Mouse (Mus musculus): Measurements from ENCODE around the gene Ddx59. TPM values are rescaled to one million over a fixed set of nuclear protein-coding genes. Genes with fewer than 3 reads are reported as not detected.
A peak's percentile ranks its signal among the peaks of the same experiment; 100 is the strongest.

Gene Ddx59
- polyA plus RNA-seq (2012; rRNA removed): 2.2 and 3.5 TPM in 2 replicates
- polyA plus RNA-seq (2014; fragmentation: Nextera tagmentation; extraction: Ambion mirVana): 4.4 and 5.2 TPM in 2 replicates

- Histone ChIP-seq H3K36me3 (replicated peaks; ENCODE audit: control insufficient read depth, insufficient read depth, low read depth) (no peaks in the 10 kb centered on the region; the same call in 1 of the 2 replicates), H3K27ac (peak within 1 kb of the TSS; percentile 86), H3K4me3 (ENCODE audit: insufficient read depth in 1 of 2, low read depth in 2 of 2, low read length in 2 of 2) (peak within 1 kb of the TSS; percentile 68 to 93), H3K9ac (replicated peaks) (peak within 1 kb of the TSS; percentile 77), H3K4me2 (ENCODE audit: low read depth) (peak within 1 kb of the TSS; percentile 85), H3K27me3 (ENCODE audit: control insufficient read depth, insufficient read depth, low read length) (no peaks in the 10 kb centered on the region), H3K9me3 (ENCODE audit: control insufficient read depth, low read length) (no peaks in the 10 kb centered on the region), H3K4me1 (replicated peaks; ENCODE audit: control insufficient read depth in 2 of 2, insufficient read depth in 2 of 2, low read length in 1 of 2) (peaks cover 6 to 10% of the 10 kb centered on the region in 2 experiments)
- DNase-seq (ENCODE audit: low read depth in 3 of 3, low spot score in 3 of 3) (peak; percentile 80 to 87 (median 81)), ATAC-seq (ENCODE audit: insufficient read depth) (peak; percentile 99)
- WGBS (ENCODE audit: insufficient replicate concordance): 1% methylated on average over 78 of the region's 78 CpGs
- TF ChIP-seq EP300 (IDR thresholded peaks at IDR 0.05; ENCODE audit: low read depth): no peak
- no peak for TF ChIP-seq CTCF (IDR thresholded peaks at IDR 0.05; ENCODE audit: low read depth)
These were observed at the start of gene Ddx59 for GRCm38 (mm10) chr1:136414798-136415755. TSS of gene Ddx59 (plus strand) at chr1:136415271.

- peaks cover 2 to 7% of the 10 kb centered on the region in 2 experiments for H3K4me1 ChIP-seq (replicated peaks; ENCODE audit: control insufficient read depth in 2 of 2, insufficient read depth in 2 of 2, low read length in 1 of 2)
- 89% methylated on average over 3 of the region's 3 CpGs for WGBS (ENCODE audit: insufficient replicate concordance)
- H3K36me3 ChIP-seq (replicated peaks; ENCODE audit: control insufficient read depth, insufficient read depth, low read depth): no peaks in the 10 kb centered on the region
- H3K9me3 ChIP-seq (ENCODE audit: control insufficient read depth, low read length): no peaks in the 10 kb centered on the region
- TF ChIP-seq CTCF (IDR thresholded peaks at IDR 0.05; ENCODE audit: low read depth): no peak
- no peak for TF ChIP-seq EP300 (IDR thresholded peaks at IDR 0.05; ENCODE audit: low read depth)
- H3K4me2 ChIP-seq (ENCODE audit: low read depth): no peak overlapping the region
- H3K27me3 ChIP-seq (ENCODE audit: control insufficient read depth, insufficient read depth, low read length): no peaks in the 10 kb centered on the region
- no peak overlapping the region for H3K27ac ChIP-seq
- no peak for DNase-seq (ENCODE audit: low read depth in 3 of 3, low spot score in 3 of 3)
- no peak overlapping the region for H3K9ac ChIP-seq (replicated peaks)
- H3K4me3 ChIP-seq (ENCODE audit: insufficient read depth in 1 of 2, low read depth in 2 of 2, low read length in 2 of 2): no peak overlapping the region
- ATAC-seq (ENCODE audit: insufficient read depth): no peak
These were observed 49.1 kb upstream of the Ddx59 start for GRCm38 (mm10) chr1:136365986-136366385.

- Histone ChIP-seq H3K4me3 (ENCODE audit: insufficient read depth in 1 of 2, low read depth in 2 of 2, low read length in 2 of 2) (no peak overlapping the region), H3K9ac (replicated peaks) (no peak overlapping the region), H3K36me3 (replicated peaks; ENCODE audit: control insufficient read depth, insufficient read depth, low read depth) (no peaks in the 10 kb centered on the region), H3K4me2 (ENCODE audit: low read depth) (no peak overlapping the region), H3K4me1 (replicated peaks; ENCODE audit: control insufficient read depth in 2 of 2, insufficient read depth in 2 of 2, low read length in 1 of 2) (no peaks in the 10 kb centered on the region), H3K27me3 (ENCODE audit: control insufficient read depth, insufficient read depth, low read length) (0 out of 2 replicates have a peak, but pooled peaks cover 3% of the 10 kb centered on the region), H3K27ac (no peak overlapping the region), H3K9me3 (ENCODE audit: control insufficient read depth, low read length) (no peaks in the 10 kb centered on the region)
- ATAC-seq (ENCODE audit: insufficient read depth) (no peak), DNase-seq (ENCODE audit: low read depth in 3 of 3, low spot score in 3 of 3) (no peak)
- 88% methylated on average over 7 of the region's 7 CpGs for WGBS (ENCODE audit: insufficient replicate concordance)
- TF ChIP-seq CTCF (IDR thresholded peaks at IDR 0.05; ENCODE audit: low read depth) (no peak), EP300 (IDR thresholded peaks at IDR 0.05; ENCODE audit: low read depth) (no peak)
These were observed 35.8 kb upstream of the Ddx59 start for GRCm38 (mm10) chr1:136379261-136379660.

- Histone ChIP-seq H3K27ac (no peak overlapping the region), H3K9me3 (ENCODE audit: control insufficient read depth, low read length) (no peaks in the 10 kb centered on the region), H3K9ac (replicated peaks) (no peak overlapping the region), H3K4me1 (replicated peaks; ENCODE audit: control insufficient read depth in 2 of 2, insufficient read depth in 2 of 2, low read length in 1 of 2) (no peaks in the 10 kb centered on the region), H3K4me2 (ENCODE audit: low read depth) (no peak overlapping the region), H3K27me3 (ENCODE audit: control insufficient read depth, insufficient read depth, low read length) (no peaks in the 10 kb centered on the region), H3K36me3 (replicated peaks; ENCODE audit: control insufficient read depth, insufficient read depth, low read depth) (no peaks in the 10 kb centered on the region), H3K4me3 (ENCODE audit: insufficient read depth in 1 of 2, low read depth in 2 of 2, low read length in 2 of 2) (no peak overlapping the region)
- ATAC-seq (ENCODE audit: insufficient read depth) (no peak), DNase-seq (ENCODE audit: low read depth in 3 of 3, low spot score in 3 of 3) (no peak)
- 59% methylated on average over 4 of the region's 4 CpGs for WGBS (ENCODE audit: insufficient replicate concordance)
- TF ChIP-seq EP300 (IDR thresholded peaks at IDR 0.05; ENCODE audit: low read depth): no peak
These were observed 34.9 kb upstream of the Ddx59 start for GRCm38 (mm10) chr1:136380161-136380560.

GRCm38 (mm10) chr1:136380606-136381005 is 34.5 kb upstream of the Ddx59 start:
- H3K27ac ChIP-seq: no peak overlapping the region
- H3K9me3 ChIP-seq (ENCODE audit: control insufficient read depth, low read length): no peaks in the 10 kb centered on the region
- H3K27me3 ChIP-seq (ENCODE audit: control insufficient read depth, insufficient read depth, low read length): no peaks in the 10 kb centered on the region
- TF ChIP-seq EP300 (IDR thresholded peaks at IDR 0.05; ENCODE audit: low read depth) (no peak), CTCF (IDR thresholded peaks at IDR 0.05; ENCODE audit: low read depth) (no peak)
- 68% methylated on average over 8 of the region's 8 CpGs for WGBS (ENCODE audit: insufficient replicate concordance)
- ATAC-seq (ENCODE audit: insufficient read depth): no peak
- H3K9ac ChIP-seq (replicated peaks): no peak overlapping the region
- H3K36me3 ChIP-seq (replicated peaks; ENCODE audit: control insufficient read depth, insufficient read depth, low read depth): no peaks in the 10 kb centered on the region
- no peak overlapping the region for H3K4me2 ChIP-seq (ENCODE audit: low read depth)
- H3K4me1 ChIP-seq (replicated peaks; ENCODE audit: control insufficient read depth in 2 of 2, insufficient read depth in 2 of 2, low read length in 1 of 2): no peaks in the 10 kb centered on the region
- DNase-seq (ENCODE audit: low read depth in 3 of 3, low spot score in 3 of 3): no peak
- H3K4me3 ChIP-seq (ENCODE audit: insufficient read depth in 1 of 2, low read depth in 2 of 2, low read length in 2 of 2): no peak overlapping the region
